Mouse (Mus musculus): ENCODE measurements around the gene Sgcd.

The Sgcd gene

DNA sequence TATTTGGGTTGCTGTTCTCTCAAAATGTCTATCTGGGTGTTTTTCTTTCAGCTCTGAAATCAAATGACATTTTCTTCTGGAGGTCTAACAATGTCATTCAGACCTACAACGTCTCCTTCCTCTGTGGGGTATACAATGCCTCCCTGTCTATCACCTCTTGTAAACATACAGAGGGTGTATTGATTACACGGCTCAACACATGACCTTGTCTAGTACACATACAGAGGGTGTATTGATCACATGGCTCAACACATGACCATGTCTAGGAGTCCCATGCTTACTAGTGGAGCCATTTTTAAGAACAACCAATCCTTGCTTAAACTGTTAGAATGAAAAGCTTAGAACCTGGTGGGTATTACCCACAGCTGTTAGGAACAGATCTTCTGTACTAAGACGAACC, 858.3 kb downstream of the Sgcd start:
- no peak for DNase-seq (ENCODE audit: low spot score)

DNA sequence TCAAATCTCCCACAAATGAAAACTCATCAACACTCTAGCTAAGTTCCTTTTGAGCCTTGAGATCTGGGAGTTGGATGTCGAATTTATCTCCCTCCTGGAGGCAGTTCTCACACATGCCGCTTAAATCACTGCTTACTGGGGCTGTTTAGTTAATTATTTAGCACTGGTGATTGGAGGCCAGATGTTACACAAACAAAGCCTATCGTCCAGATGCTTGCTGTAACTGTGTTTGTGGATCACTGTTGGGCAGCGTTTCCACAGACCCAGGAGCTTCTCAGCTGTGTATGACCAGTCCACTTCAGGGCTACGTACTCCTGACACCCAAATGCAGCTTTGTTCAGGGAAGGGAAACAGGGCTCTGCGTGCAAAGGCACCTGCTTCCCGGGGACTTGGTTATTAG, 858.8 kb downstream of the Sgcd start:
- DNase-seq (ENCODE audit: low spot score): no peak

DNA sequence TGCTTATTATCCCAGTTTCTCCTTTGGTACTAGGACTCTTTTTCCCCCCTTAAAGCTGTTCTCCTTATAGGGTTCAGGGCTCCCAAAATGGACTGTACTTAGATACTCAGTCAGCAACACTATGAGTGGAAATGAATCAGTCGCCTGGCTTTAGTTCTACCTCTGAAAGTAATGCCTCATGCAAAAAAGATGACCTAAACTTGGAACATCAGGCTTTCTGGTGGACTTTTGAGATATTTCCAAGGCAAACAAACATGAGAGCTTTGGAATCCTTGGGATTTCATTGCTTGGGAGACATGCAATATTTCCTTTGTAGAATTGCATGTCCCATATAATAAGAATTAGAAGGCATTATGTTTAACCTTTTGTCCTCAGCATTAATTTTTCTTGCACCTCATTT, 859.6 kb downstream of the Sgcd start:
- no peak for DNase-seq (ENCODE audit: low spot score)

DNA sequence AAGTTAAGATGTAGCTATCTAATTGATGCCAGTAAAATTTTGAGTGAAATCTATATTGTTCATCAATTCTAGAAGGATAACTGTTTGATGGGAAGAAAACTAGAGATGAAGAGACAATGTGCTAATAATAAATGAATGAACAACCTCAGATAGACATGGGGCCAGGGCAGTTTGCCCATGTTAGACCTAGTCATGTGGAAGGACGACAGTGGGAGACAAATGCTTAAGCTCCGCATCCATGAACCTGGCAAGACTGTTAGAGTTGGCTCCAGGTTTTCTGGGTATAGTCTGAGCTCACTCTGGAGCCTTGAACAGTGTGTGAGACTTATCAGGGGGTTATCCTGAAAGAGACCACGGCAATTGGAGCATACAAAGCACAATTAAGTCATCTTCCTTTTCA, 860.4 kb downstream of the Sgcd start:
- DNase-seq (ENCODE audit: low spot score): no peak

DNA sequence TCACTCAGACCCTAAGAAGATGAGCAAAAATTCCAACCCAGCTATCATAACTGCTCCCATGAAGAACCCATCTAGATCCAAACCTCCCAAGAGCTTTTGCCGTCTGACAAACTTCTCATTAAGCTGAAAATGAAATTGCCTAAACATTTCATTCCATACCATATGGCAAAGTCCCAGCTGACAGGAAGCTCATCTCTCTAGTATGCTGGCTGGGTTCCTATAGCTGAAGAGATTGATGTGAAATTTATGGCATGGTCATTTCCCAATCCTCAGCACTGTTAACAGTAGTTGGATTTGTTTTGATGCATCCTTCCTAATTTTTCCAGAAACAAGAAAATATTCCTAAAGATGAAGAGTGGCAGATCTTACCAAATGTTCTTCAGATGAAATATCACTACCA, 867.9 kb downstream of the Sgcd start:
- DNase-seq (ENCODE audit: low spot score): no peak

DNA sequence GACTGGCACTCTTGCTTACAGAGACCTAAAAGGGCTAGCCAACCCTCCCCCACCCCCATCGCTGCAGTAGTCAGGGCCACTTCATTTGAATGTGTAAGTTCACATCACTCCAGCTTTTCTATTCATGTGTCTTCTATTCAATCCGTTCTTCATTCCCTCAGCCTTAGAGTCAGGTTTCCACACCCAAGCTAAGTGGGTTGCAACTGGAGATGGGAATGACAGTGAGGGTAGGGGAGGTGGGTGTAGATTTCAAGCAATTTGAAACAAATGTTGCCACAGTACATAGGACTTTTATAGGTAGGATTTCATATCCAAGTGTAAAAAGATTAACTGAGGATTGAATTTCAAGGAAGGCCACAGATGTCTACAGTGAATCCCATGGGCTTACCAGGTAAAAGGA, 870.9 kb downstream of the Sgcd start:
- no peak for DNase-seq (ENCODE audit: low spot score)

DNA sequence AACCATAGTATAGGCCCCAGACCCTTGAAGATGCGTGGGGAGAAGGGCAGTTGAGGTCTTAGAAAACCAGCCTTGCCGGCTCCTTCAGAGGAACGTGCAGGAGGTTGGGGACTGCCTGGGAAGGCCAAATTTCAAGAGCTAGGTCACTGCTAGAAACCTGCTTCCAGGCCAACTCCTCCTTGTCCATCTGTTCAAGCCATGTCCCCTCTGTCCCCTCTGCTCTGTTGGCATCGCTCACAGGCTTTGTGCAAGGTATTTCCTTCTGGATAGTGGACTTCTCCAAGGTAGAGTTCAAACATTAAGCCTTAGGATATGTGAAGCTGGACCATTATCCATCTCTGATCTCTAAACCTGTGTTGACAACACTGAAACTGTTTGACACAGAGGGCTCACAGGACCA, 874.4 kb downstream of the Sgcd start:
- DNase-seq (ENCODE audit: low spot score): no peak

DNA sequence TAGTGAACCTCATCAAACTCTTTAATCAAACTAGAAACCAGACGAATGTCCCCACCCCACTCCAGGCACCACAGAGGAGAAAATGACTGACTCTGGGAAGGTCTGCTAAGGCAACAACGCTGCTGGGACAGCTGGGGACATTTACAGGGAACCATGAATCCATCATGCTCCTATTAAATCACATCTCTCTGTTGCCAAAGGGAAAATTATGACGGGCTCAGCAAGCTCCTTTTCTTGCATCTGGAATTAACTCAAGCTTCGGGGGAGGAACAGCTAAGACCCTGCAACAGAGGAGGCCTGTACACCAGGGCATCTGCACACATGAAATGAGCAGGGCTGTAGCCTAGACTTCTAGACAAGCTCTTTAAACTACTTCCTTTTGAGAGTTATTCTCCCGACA, 875.7 kb downstream of the Sgcd start:
- DNase-seq (ENCODE audit: low spot score): no peak

DNA sequence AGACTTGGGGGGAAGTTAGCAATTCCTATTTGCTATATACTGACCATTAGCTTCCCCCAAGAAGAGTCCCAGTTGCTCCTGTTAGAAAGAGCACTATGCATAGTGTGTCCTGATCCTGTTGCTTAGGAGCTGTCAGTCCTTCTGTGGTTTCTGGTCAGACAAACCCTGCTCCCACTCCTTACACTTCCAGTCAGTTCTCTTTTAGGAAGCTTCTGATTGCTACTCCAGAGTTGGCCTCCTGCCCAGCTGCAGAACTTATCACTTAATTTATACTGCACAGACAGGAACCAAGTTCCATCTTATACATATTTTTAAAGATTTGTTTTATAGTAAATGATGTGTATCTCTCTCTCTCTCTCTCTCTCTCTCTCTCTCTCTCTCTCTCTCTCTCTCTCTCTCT, 878.5 kb downstream of the Sgcd start:
- DNase-seq (ENCODE audit: low spot score): no peak

DNA sequence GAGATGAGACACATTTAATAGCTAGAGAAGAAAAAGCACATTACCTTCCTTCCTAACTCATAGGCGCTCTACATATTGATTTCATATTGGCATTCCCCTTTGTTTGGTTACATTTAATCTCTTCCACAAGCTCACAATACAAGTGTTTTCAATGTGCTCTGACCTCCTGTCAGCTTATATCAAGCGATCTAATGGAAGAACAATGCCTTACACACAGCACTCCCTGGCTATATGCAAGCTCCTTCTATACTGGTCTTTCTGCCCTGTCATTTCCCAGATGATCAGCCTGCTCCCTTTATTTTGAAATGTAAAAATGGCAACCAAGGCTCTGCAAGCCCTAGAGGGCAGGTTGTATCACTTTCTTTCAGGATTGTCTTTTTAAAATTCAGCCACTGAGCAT, 881.1 kb downstream of the Sgcd start:
- no peak for DNase-seq (ENCODE audit: low spot score)

DNA sequence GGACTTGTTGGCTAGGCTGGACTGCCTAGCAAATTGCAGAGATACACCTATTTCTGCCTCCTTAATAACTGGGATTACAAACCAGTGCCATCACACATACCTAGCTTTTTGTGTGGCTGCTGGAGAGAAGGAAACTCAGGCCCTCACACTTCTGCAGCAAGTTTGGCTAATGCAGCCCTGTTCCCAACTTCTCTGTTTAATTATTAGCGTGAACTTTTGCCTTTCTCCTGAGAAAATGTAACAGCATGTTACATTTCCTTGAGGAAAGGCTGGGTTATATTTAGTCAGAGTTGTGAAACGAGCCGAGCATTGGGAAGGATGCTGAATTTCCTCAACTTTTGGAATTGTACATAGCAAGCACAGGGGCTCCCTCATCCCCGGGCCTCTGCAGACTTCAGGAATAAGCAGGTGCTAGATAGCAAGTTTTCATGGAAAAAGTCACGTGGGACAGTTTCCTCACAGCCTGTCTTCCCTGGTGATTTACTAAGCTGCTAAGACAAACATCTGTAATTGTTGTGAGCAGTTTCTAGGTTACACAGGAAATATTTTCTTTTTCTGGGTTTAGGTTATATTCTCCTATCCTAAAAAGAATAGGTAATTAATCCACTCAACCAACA, 895.4 kb downstream of the Sgcd start:
- DNase-seq (ENCODE audit: low spot score): no peak

DNA sequence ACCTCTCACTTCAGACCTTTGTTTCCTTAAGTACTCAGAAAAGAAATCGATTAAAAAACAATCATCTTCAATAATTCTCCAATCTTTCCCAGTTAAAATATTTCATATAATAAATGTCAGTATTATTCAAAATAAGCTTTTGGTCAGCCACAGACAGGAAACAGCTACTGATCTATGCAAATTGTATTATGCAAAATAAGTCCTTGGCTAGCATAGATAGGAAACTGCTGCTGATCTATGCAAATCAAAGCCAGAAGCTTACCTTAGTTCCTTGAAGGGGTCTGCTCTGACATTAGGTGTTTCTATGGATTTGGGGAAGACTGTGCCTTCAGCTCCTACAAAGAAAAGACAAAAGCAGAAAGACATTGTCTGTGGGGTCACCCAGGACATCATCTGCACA, 906.3 kb downstream of the Sgcd start:
- no peak for DNase-seq (ENCODE audit: low spot score)

DNA sequence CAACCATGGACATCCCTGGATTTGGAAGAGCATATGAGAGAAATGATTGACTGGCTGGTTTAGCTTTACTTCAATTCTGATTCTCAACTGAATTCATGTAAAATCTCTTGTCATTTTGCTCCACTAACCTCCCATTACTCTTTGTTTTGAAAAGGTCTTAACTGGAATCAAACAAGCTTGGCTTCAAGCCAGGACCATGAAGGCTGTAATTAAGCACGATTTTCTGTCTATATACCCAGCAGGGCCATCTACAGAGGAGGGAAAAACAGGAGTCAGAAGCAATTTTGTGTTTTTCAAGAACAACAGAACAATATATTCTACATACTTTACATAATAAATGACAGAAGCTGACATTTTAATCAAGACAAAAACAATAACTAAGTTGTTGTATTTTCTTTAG, 915.2 kb downstream of the Sgcd start:
- no peak for DNase-seq (ENCODE audit: low spot score)

DNA sequence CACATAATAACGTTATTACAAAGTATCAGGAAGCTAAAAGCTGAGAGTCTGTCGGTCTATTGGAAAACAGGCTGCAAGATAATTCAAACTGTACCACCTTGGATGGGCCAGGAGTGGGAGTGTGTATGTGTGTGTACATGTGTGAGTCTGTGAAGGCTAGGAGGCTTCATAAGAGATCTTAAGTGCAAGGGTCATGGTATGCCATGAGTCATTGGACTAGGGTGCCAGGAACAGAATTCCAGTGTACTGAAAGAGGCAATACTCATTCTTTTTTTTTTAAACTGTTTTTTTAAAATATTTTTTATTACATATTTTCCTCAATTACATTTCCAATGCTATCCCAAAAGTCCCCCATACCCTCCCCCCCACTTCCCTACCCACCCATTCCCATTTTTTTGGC, 917.6 kb downstream of the Sgcd start:
- no peak for DNase-seq (ENCODE audit: low spot score)

DNA sequence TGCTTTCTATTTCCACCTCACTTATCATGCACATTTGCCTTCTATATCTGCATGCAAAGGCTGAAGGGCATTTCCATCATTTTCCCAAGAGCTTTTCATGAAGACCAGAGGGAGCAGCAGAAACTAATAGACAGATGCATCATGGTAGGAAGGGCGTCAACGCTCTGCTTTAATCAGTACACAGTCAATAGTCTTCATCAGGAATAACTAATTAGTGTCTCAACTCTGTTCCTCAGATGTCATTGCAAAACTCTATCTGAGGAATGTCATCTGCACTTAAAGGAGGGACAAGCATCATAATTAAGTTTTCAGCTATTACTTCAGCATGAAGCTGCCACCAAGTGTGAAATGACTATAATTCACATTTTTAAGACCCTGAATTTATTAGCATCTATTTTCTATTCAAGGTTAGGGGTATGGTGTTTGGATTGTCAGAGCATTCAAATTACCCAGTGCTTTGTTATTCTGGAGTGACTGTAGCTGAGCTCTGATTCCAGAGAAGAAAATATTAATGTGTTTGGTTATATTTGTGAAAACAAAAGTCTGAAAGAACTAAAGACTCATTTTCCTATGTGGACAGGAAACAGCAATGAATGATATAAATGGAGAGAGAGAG, 918.9 kb downstream of the Sgcd start:
- DNase-seq (ENCODE audit: low spot score): no peak

DNA sequence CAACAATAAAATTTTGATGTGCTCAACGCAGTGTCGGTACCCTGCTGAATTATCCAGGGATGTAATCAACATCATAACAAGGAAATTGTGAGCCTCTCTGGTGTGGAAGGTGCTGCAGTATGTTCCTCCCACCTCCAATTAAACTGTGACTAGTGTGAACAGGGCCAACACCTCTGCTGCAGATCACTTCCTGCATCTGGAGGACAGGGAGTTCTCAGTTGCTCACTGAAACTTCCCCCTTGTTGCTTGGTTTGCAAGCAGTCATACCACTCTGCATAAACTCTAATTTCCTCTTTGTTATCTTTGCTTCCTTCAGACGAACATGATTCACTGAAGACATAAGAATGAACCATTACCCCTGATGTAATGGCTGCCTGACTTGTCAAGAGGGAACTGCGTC, 925.1 kb downstream of the Sgcd start:
- no peak for DNase-seq (ENCODE audit: low spot score)

DNA sequence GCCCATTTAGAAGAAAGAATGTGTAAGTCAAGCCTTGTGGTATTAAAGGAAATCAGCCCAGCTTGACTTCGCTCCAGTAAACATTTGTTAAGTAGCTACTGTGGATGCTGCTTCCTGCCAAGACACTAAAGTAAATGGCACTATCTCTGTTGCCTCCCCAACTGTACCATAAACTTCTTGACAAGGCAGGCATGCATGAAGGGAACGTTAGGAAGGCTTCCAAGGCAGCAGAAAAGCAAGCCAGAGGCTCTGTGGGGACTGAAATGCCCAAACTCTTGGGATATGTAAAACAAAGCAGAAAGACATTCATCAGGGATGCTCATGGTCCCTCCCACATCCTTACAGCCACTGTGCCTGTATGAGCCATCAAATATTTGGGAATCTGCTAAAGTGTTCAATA, 938.4 kb downstream of the Sgcd start:
- no peak for DNase-seq (ENCODE audit: low spot score)

DNA sequence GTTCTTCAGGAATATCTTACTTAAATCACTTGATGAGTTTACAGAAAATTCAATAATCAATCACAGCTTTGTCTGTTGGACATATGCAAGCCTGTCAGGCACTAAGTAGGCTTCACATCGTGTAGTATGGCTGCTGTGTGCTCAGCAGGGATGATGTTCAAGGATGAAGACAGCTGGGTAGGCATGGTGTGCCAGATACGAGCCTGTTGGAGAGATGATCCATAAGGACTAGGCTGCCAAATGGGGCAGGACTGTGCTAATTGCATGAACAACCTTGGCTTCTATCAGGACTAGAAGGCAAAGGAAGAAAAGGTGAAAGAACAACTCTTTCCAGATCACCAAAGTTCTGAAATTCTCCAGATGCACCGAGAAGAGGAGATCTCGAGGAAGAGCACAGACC, 939.0 kb downstream of the Sgcd start:
- no peak for DNase-seq (ENCODE audit: low spot score)

DNA sequence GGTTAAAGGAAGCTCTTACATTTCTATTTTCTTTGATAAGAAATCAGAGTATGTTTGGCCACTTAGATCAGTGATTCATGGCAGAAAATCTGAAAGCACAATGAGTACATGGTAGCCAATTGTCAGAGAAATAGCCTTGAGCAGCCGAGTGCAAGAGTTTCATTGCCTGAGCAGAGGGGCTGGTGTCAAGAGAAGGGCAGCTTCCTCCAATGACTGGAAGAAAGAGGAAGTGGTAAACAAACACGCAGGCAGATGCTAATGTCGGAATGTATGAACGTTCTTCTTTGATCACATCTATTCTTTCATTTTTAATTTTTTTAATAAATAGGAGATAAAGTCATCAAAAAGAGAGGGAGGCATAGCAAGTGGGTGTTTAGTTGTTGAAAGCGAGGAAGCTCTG, 956.5 kb downstream of the Sgcd start:
- no peak for DNase-seq (ENCODE audit: low spot score)

DNA sequence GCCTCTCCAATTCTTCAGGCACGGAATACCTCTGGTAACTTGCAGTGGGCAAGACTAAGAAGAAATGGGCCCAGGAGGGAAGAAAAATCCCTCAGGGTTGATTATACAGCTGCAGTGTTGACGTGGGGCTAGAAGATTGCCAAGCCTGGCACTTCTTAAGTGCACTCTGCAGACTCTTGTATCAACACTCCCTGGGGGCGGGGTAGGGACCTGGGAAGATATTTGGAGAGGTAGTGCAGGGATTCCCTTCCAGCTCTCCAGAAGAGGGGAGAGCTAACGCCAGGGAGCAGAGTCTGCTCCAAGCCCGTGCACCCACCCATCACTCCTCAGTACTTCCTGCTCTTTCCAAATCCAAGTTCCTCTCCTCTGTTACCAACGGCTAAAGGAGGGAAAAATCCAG, 967.9 kb downstream of the Sgcd start:
- no peak for DNase-seq (ENCODE audit: low spot score)

DNA sequence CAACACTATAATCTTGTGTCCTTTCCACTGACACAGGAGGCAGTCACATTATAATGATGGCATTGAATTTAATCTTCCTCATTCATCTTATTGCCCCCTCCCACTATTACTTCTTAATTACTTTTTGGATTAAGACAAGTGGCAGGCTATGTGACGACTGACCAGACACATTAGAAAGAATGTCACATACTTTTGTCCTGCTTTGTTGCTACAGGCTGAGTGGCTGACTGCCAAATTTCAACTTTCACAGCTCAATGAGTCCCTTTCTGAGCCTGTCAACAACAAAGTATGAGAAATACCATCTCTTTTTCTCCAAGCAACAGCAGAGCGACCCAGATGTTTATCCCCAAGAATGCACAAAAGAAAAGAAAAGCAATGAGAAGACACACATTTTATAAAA, 970.6 kb downstream of the Sgcd start:
- no peak for DNase-seq (ENCODE audit: low spot score)

DNA sequence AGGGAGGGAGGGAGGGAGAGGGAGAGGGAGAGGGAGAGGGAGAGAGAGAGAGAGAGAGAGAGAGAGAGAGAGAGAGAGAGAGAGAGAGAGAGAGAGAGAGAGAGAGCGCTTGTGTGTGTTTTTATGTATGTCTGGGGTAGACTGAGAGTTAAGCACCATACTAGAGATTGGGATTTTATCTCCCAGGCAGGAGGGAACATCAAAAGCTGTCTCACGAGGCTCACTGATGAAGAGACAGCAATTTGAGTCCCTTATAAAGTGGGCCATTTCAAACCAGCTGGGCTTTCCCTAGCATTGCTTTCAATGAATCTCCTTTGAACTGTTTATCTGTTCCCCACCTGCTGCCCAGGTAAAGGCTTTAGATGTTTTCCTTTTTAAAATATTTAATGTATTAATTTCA, 973.1 kb downstream of the Sgcd start:
- DNase-seq (ENCODE audit: low spot score): no peak

DNA sequence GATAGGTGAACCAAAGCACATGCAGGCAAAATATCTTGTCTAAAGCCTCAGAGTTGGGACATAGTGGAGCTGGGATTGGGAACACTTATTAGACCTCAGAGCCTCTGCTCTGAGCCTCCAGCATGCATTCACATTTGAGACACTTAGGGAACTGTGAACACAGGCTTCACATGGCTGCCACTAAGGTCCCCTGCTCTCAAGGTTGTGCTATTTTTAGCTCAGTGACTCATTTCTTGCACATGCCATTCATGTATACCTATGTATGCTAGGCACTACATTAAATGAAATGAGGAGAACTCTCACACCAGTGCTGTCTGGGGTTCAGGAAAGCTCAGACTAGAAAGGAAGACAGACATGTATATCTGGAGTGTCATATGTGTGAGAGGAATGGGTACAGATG, 974.5 kb downstream of the Sgcd start:
- DNase-seq (ENCODE audit: low spot score): no peak

DNA sequence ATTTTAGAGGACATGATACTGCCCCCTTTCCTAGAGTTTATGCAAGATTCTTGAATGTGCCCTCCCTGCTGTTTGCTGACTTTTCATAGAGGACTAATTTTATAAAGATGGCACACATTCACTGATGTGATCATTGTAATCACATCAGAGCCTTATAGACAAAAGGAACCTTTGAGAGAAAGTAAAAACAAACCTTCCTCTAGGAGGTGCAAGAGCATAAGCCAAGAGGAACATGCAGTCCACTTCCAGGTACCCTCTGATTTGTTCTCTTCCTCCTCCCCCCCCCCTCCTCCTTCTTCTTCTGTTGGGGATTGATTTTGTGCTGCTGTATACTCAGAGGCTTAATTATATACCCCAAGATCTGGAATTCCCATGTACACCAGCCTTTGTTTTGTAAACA, 978.6 kb downstream of the Sgcd start:
- no peak for DNase-seq (ENCODE audit: low spot score)

Data from MN1 (cell line).